Mouse (Mus musculus): Measurements from ENCODE around the gene Aebp2.
"Not testable (repeated sequence)": the region's sequence is repeated elsewhere in the genome, so short reads cannot be mapped to it uniquely, and the experiment has no call there.

Aebp2 gene

DNA sequence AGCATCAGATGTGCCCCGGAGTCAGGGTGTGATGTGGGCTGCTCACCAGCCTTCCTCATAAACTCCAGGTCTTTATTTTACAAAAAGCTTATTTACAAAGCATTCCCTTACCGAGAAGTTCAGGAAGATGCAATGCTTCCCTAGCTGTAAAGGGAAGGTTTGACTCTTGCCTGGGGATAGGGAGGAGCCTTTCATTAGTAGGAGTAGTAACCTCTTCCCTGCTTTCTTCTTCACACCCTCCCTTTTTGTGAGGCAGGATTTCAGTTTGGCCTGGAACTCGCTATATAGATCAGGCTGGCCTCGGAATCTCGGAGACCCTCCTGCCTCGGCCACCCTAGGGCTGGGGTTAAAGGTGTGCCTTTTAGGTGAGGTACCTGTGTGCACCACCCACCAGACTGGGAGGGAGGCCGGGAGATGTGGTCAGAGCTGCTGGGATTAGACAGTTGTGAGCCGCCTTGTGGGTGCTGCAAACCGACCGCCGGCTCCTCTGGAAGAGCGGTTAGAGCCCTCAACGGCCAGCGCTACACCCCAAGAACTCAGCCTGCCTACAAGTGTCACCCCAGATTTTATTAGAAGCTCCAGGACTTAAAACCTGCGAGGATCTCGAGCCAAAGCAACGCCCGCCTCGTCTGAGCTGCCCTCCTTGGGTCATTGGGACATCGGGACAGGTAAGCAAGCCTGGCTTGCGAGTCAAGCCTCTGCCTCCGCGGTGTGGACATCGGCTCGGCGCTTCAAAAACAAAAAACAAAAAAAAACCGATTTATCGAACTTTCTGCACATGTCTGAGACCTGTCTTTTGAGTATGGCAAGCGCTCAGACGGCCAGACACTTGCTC, at the start of gene Aebp2:
Aebp2 (plus strand) TSS at position 273 of the 835 bp plus-strand sequence.
- no peak for DNase-seq (ENCODE audit: low read depth)

DNA sequence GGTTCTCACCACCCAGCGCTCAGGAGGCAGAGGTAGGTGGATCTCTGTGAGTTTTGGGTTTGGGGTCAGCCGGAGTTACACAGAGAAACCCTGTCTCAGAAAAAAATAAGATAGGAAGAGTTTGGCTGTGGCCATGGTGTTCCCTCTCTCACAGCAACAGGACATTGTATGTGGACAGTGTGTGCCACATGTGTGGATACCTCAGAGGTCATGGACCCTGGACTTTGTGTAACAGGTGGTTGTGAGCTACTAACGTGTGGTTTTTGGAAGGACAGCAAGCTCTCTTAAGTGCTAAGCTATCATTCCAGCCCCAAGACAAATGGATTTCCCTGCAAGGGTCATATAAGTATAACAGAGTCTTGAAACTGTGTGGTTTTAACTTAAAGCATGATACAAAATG, 47.5 kb upstream of the Aebp2 start:
- DNase-seq (ENCODE audit: low read depth) = no peak

DNA sequence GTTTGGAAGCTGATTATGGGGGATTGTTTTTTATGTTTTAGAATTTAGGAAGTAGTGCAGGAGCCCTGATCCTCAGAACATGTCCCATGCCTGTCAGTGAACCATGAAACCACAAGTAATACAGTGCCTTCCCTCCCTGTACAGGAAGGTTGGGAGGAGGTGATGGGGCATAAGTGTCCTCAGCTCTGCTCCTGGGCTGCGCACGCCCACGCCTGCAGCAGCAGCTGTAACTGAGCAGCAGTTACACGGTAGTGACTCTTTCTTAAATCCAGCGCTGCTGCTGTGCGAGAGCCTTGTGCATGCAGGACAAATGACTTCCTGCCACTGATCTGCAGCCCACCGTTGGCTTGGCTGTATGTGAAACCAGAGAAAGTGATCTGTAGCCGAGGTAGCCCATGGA, 46.3 kb upstream of the Aebp2 start:
- DNase-seq (ENCODE audit: low read depth) = no peak

DNA sequence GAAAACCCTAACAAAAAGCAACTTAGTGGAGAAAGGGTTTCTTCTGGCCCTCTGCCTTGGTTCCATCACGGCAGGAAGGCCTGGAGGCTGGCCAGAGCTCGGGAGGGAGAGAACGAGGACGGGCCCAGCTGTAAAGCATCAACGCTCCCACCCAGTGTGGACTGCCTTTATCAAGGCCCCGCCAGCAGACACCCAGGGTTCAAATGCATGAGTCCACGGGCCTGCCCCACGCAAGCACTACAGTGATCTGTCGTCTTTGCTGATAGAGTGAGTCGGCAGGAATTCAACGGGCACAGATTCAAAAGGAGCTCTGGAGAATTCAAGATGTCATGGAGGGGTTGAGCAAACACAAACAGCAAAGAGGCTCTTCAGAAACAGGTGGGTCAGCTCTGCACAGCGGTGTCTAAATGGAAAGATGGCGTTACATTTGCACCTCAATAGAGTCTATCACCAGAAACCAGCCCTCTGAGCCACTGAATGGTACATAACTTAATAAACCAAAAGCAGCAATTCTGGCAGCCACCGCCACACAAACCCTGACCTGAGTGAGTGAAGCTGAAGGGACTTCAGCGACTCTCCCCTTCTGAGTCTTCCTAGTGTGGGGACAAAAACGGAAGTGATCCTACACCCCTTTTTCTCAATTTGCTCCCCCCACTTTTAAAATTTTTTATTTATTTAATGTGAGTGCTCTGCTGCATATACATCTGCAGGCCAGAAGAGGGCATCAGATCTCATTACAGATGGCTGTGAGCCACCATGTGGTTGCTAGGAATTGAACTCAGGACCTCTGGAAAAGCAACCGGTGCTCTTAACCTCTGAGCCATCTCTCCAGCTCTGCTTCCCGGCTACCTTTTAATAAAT, 45.3 kb upstream of the Aebp2 start:
- no peak for DNase-seq (ENCODE audit: low read depth)

DNA sequence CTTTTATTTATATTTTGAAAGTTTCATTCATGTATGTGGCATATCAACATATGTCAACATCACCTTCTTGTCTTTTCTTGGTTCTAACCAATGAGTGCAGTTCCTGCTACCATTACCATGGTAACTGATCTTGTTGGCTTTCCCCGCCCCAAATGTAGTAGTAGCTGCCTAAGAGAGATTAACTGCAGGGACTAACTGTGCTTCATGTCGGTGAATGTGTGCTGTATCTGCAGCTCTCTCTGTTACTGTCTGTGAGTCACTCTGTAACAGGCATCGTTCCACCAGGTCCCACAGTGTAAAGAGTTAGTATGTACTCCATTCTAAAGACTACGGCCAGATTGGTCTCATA, 44.7 kb upstream of the Aebp2 start:
- DNase-seq (ENCODE audit: low read depth) = no peak

DNA sequence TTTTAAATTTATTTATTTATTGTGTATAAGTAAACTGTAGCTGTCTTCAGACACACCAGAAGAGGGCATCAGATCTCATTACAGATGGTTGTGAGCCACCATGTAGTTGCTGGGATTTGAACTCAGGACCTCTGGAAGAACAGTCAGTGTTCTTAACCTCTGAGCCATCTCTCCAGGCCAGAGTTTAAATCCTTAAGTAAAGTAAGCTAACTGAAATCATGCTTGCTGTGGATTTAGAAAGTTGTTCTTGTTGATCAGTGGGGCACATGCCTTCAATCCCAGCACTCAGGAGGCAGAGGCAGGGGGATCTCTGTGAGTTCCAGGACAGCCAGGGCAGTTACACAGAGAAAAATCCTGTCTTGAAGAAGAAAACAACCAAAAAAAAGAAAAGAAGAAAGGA, 43.5 kb upstream of the Aebp2 start:
- not testable (repeated sequence) for DNase-seq (ENCODE audit: low read depth)

DNA sequence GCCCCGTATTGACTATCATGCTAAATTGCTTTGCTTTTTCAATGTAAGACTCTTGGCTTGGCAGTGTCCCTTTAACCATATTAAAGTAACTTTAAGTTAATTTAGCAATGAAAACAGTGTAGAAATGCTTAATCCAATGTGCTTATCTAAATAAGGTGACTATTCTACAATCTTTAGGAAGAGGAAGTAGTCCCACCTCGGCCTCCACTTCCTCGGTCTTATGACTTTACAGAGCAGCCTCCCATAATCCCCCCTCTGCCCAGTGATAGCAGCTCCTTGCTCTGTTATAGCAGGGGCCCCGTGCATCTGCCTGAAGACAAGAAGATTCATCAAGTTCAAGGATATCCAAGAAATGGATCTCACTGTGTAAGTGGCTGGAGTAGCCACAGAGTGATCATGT, 42.3 kb upstream of the Aebp2 start:
- DNase-seq (ENCODE audit: low read depth) = no peak

DNA sequence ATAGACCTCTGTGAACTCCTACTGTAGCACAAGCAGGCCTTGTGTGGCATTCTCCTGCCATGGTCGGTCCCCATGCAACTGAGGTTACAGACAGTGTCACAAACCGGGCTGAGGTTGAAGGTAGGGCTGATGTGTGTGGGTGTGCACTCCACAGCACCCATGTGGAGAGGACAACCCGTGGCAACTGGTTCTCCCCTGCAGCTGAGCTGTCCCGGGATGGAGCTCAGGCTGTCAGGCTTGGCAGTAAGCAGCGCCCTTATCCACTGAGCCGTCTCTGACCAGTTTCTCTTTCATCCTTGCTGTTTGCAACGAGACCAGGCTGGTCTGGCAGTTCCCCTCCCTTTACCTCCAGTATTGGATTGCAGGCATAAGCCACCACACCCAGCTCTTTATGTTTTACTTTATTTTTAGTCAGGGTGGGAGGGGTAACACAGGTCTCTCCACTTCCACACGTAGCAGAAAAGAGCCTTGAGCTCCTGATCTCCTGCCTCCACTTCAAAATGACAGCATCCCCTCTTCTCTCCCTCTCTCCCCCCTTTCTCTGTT, 35.7 kb upstream of the Aebp2 start:
- DNase-seq (ENCODE audit: low read depth) = no peak

DNA sequence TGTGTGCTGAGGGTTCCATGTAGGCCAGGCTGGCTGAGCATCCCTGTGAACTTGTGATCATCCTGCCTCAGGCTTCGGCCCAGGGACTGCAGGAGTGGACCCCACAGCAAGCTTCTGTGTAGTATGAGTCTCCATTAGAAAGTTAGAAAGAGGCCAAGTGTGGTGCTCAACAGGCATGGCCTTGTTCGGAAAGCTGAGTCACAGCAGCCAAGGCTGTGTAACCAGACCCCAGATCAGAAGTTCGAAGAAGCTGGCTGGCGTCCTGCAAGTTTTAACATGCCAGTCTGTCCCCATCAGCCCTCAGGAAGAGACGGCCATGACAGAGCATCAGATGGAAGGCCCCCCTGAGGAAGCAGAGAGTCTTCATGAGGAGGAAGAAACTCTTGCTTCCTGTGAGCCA, 31.1 kb upstream of the Aebp2 start:
- DNase-seq (ENCODE audit: low read depth) = no peak

DNA sequence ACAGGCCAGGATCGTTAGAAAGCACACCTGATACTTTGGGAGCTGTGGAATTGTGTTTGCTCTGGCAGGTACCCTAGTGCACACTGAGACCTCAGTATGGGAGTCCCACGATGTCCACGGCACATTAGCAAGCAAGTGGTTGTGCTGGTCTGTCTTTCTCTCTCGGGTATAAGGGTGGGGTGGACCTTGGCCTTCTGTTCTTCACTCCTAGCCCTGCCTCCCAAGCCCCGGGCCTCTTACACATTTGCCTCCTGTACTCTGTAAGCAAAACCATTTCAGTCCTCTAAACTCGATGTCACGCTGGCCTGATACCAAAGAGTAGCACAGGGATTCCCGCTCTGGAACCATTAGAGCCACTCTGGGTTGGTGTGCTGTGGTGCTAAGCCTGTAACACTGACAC, 29.8 kb upstream of the Aebp2 start:
- DNase-seq (ENCODE audit: low read depth) = no peak

DNA sequence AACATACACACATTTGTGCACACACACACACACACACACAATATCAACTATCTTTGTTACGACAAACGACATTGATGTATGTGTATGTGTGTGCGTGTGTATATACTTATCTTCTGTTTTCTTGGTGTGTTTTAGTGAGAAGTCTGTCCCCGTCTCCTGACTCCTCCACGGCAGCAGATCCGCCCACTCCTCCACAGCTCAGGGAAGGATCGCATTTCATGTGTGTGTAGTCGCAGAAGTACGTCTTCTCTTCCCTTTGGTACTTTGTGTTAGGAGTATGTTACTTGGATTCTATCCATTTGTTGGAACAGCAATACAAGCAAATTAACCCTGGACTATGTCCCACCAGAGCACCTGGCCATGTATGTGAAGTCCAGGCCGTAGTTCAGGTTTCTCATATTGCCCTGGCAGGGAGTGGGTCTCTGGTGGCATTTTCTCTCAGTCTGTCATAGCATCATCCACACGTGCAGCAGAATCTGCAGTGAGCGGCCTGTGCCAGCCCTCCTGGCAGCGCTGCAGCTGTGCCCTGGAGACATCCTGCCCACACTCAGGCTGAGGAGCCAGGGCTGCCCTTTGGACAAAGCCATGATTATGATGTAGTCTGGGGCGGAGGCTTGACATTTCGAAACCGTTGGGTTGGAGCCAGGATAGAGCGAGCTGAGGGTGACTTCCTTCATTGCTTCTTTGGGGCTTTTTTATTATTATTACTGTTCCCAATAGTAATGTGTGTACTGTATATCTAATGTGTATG, 28.9 kb upstream of the Aebp2 start:
- peak; percentile 45 for DNase-seq (ENCODE audit: low read depth)

DNA sequence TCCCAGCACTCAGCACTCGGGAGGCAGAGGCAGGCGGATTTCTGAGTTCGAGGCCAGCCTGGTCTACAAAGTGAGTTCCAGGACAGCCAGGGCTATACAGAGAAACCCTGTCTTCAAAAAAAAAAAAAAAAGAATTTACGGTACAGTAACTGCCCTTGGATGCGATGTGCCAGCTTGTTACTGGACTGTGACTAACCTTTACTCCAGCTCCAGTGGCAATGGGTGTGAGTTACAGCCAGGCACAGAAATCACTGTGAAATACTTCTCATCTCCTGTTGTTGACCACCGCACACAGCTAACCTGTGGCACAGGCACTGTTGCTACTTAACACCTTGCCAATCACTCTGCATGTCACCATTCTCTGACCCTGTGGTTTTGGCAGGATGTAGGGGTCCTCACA, 26.9 kb upstream of the Aebp2 start:
- DNase-seq (ENCODE audit: low read depth) = not testable (repeated sequence)

DNA sequence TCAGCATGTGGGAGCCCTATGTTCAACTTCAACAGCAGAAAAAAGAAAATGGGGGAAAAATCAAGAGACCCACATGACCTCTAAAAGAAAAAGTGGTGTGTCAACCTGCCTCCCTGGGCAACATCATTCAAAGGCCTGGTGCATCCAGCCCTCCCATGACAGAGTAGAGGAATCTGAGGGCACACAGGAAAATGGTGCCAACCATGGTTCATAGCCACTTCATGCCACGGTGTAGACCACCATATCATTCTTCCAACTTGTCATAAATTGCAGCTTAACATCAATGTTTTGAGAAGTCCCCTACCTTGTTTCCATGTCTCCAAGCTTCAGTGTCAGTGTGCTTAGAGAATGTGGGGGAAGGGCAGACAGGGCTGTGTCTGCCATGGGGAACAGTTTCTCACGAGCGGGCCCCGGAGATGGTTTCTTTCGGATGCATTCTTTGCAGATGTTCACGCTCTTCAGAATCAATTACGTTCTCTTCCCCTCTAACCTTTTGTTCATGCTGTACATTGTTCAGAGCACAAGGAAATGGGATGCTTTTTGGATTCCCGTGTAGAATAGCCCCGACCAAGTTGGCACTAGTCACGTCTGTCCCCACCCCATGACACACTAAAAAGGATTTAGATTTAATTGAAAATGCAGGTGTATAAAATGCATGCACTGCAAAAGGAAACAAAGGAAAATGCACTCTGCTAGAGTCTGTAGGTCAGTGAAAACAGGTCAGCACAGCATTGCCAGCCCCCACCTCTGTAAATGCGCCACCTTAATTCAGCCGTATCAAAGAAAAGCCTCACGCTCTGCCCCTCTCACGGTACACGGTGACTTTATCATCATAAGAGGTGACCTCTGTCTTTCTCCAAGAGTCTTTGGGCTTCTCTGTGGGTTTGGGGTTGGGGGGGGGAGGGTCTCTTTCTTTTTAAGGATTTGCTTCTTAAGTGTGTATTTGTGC, 24.8 kb upstream of the Aebp2 start:
- no peak for DNase-seq (ENCODE audit: low read depth)

DNA sequence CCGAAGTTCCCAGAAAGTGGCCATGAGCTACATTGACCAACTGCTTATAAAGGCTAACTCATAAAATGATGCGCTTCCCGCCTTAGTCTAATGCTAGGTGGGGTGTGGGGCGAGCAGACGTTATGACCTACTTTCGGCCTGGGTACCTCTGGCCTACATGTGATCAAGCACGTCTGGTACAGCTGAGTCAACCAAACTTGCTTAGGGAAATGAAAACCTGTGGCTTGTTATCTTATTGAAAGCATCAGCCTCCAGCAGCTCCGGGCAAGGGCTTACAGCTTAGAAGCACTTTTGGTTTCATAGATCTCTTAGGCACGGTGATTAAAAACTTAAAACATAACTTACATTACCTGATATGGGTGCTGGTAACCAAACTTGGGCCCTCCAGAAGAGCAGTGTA, 23.9 kb upstream of the Aebp2 start:
- no peak for DNase-seq (ENCODE audit: low read depth)

DNA sequence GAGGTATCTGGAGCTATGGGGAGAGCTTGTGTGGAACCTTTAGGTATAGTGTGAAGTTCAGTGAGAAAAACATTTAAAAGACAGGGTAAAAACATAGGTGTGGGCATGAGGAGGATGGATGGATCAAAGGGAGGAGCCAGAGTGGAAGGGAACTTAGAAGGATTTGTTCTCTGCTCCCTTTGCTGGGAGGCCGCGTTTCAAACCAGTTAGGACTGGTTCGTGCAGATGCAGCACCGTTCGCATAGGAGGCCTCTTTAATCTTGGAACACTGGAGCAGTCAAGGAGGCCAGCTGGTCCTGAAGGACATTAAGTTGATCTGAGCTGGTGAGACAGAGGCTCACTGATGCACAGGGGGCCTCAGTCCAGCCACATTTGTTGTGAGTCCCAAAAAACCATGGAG, 23.1 kb upstream of the Aebp2 start:
- no peak for DNase-seq (ENCODE audit: low read depth)

DNA sequence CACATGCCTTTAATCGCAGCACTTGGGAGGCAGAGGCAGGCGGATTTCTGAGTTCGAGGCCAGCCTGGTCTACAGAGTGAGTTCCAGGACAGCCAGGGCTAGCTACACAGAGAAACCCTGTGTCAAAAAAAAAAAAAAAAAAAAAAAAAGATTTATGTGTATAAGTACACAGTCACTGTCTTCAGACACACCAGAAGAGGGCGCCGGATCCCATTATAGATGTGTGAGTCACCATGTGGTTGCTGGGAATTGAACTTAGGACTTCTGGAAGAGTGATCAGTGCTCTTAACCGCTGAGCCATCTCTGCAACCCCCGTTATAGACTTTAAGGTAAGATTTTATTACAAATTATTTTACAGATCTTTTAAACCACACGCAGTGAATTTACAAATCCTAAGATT, 21.8 kb upstream of the Aebp2 start:
- DNase-seq (ENCODE audit: low read depth) = peak; percentile 39

DNA sequence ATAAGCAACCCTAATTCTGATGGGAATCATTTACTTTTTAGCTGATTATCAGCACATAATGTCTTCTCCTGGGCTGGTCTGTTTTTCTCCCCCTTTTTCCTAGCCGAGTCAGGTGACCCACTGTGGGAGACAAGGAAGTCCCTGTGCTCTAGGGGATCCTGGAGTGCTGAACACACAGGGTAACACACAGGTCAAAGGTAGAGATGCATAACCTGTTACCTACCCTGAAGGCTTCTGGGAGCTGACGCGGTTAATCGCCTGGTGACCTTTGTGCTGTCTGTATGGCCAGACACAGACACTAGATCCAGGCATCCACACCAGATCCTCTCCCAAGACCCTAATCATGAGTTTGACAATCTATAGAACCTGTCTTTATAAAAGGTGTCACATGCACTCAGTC, 21.3 kb upstream of the Aebp2 start:
- DNase-seq (ENCODE audit: low read depth) = no peak

DNA sequence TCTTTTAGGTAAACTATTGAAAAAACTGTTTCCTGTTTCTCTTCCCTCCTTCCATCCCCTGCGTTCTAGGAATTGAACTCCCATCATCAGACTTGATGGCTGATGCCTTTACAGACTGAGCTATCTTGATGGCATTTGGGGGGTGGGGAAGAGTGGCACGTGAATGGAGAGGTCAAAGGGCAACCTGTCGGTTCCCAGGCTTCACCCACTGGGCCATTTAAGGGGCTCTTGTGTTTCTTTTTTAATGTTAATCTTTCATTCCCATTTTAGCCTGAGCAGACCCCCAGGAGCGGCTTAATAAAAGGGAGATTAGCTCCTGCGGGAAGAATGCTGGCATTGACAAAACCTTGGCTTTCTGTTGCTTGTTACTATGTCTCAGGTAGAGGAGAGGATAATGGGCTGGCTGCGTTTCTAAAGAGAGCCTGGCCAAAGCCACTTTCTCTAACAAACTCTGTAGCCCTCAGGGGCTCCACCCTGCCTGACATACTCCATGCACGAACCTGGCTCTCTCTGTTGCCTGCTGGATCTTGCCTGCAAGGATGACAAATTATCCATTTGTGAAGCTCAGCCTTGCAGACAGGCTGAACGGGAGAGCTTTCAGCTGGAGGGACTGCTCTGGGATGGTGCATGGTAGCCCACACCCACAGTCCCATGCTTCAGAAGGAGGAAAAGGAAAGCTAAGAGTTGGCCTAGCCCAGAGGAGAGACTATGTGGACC, 19.1 kb upstream of the Aebp2 start:
- DNase-seq (ENCODE audit: low read depth) = no peak

DNA sequence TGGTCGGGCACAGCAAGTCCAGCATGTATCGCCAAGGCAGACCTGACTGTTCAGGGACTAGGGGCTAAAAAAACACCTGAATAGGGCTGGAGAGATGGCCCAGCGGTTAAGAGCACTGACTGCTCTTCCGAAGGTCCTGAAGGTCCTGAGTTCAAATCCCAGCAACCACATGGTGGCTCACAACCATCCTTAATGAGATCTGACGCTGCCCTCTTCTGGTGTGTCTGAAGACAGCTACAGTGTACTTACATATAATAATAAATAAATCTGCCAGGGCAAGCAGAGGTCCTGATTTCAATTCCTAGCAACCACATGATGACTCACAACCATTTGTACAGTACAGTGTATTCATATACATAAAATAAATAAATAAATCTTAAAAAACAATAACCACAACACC, 17.3 kb upstream of the Aebp2 start:
- not testable (repeated sequence) for DNase-seq (ENCODE audit: low read depth)

DNA sequence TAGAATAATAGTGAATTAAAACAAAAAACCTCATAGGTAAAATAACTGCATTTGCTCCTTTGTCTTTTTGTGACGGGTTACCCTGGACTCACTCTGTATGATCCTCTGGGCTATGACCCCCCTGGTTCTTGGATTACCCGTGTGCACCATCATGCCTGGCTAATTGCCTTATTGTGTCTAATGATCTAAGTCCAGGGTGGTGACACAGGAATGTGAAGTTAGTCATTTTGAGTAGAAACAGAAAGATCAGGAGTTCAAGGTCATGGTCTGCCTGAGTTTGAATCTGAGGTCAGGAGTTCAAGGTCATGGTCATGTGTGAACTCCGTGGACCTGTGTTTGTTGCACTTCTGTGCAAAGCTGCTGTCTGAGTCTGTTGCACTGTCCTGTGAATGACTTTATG, 16.7 kb upstream of the Aebp2 start:
- no peak for DNase-seq (ENCODE audit: low read depth)

DNA sequence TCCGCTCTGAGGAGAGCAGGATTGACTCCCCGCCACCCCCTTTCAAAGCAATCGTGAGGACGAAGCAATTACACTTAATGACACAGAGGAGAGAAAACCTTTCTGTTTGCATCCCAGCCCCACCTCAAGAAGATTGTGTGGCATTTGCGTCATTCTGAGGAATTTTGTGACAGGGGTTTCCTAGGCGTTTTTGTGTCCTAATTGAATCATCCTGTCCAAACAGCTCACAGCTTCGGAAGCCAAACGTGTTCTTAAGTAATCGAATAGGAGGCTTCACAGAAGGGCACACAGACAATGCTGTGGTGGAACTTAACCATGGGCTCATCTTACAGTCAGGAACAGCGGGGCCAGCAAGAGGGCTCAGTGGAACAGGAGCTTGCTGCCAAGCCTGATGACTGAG, 15.9 kb upstream of the Aebp2 start:
- no peak for DNase-seq (ENCODE audit: low read depth)
